Mouse (Mus musculus) kidney, adult 2 months (tissue): ENCODE measurements around the gene Mrpl1.

Experiments
- CTCF ChIP-seq: fragments of 200-500 bp; conservative IDR thresholded peaks from 2 replicates; pipeline ENCODE4 v1.5.1; 2011; ENCODE audit warnings: low read depth, mild to moderate bottlenecking, control low read depth, low read length, moderate library complexity, mixed read lengths; ENCODE audit not compliant: insufficient read depth, insufficient read length
- POLR2A ChIP-seq: fragments of 200-500 bp; IDR thresholded peaks from one replicate; pipeline ENCODE4 v1.6.1; 2011; ENCODE audit warnings: low read depth, low read length, control low read depth

DNA sequence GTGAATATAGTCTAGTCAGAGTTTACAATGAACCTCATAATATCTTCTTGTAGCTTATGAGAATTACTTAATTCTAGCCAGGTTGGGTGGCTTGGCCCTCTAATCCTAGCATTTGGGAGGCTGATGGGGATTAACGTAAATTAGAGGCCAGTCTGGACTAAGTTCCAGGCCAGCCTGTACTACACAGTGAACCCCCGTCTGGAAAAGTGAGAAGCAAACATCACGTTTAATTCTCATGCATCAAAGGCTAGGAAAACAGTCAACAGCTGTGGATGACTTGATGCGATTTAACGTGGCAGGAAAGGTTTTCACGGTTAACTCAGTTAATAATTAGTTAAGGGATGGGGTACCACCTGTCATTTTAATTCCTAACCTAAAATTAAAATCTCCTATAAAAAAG lies 11.0 kb upstream of the Mrpl1 start:
- TF ChIP-seq CTCF (no peak), POLR2A (no peak)
